Mouse (Mus musculus): ENCODE measurements at regions not wholly inside any gene's neighbourhood (a gene's known extent, or its start where the extent isn't known, plus 50 kb on each side); places are given as distances from the start of the nearest gene placed in this dataset.

- H3K4me3 ChIP-seq (ENCODE audit: low read depth, low read length) = no peak overlapping the region
- H3K4me1 ChIP-seq (ENCODE audit: insufficient read depth) = no peaks in the 10 kb centered on the region; the same call in none of the 2 replicates
- WGBS (ENCODE audit: insufficient replicate concordance) = 73% methylated on average over 2 of the region's 2 CpGs
- no peak overlapping the region for H3K9ac ChIP-seq (replicated peaks)
- no peaks in the 10 kb centered on the region for H3K36me3 ChIP-seq (replicated peaks; ENCODE audit: insufficient read depth, low read length)
- H3K4me2 ChIP-seq (ENCODE audit: low read depth, low read length) = no peak overlapping the region
- no peaks in the 10 kb centered on the region for H3K27me3 ChIP-seq (ENCODE audit: insufficient read depth, low read length)
- TF ChIP-seq EP300 (IDR thresholded peaks at IDR 0.05; ENCODE audit: low read depth) = no peak
- TF ChIP-seq CTCF (IDR thresholded peaks at IDR 0.05; ENCODE audit: low read depth) = no peak
- no peak for DNase-seq
- H3K9me3 ChIP-seq (ENCODE audit: low read length) = no peaks in the 10 kb centered on the region
- H3K27ac ChIP-seq (ENCODE audit: low read depth) = no peak overlapping the region
- ATAC-seq = no peak
Observed at GRCm38 (mm10) chr13:31400401-31400800, 155.5 kb upstream of the Foxq1 start.

DNA sequence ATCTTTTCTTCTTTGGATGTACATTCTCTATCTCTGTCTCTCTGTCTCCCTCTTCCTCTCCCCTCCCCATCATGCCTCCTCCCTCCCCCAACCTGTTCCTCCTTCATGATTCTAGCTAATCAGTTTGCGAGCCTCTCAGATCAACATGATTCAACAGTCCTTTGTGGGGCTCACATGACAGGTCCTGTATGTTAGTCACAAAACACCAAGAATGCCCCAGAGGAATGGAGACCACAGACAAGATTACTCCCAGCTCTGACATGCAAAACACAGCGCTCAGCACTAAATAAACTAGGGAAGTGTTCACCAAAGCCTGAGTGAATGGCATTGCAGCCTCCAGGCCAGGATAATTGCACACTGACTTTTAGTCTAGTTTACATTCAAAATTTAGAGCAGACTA is 150.6 kb upstream of the Foxq1 start:
- Histone ChIP-seq H3K4me2 (ENCODE audit: low read depth, low read length) (no peak overlapping the region), H3K9me3 (ENCODE audit: low read length) (no peaks in the 10 kb centered on the region), H3K27ac (ENCODE audit: low read depth) (no peak overlapping the region), H3K36me3 (replicated peaks; ENCODE audit: insufficient read depth, low read length) (no peaks in the 10 kb centered on the region), H3K4me1 (ENCODE audit: insufficient read depth) (no peaks in the 10 kb centered on the region; the same call in none of the 2 replicates), H3K4me3 (ENCODE audit: low read depth, low read length) (no peak overlapping the region), H3K27me3 (ENCODE audit: insufficient read depth, low read length) (no peaks in the 10 kb centered on the region), H3K9ac (replicated peaks) (no peak overlapping the region)
- ATAC-seq (no peak), DNase-seq (no peak)
- TF ChIP-seq CTCF (IDR thresholded peaks at IDR 0.05; ENCODE audit: low read depth) = no peak
- TF ChIP-seq EP300 (IDR thresholded peaks at IDR 0.05; ENCODE audit: low read depth) = no peak
- 77% methylated on average over 2 of the region's 2 CpGs for WGBS (ENCODE audit: insufficient replicate concordance)

DNA sequence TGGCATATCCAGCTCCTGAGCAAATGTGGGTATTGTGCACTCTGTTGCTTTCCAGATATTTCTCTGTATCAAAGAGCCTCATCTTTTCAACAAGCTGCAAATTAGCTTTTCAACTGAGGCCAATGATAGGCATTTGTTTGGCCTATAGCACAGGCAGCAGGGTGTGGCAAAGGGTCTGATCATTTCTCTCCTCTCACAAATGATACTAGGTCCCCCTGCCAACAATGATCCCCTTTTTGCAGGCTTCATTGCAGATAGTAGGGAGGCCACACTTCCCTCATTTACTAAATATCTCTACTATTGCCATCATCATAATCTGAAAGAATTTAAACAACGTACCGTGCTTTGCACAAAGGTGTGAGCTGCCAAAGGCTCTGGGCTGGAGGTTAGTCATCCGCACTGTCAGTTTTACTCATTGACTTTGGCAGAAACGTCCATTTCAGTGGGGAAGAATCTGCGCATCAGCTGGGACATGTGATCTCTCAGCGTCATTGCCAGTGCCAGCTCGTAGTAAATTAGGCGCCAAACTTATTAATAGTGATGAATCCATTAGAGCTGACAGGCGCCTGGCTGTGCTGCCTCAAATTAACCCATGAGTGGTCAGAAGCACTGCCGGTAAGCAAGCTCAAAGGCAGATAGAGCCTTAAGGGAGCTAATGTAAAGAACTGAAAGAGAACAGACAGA is 147.4 kb upstream of the Foxq1 start:
- H3K4me1 ChIP-seq (ENCODE audit: insufficient read depth) = no peaks in the 10 kb centered on the region
- ATAC-seq = no peak
- no peaks in the 10 kb centered on the region for H3K36me3 ChIP-seq (replicated peaks; ENCODE audit: insufficient read depth, low read length)
- H3K27me3 ChIP-seq (ENCODE audit: insufficient read depth, low read length) = no peaks in the 10 kb centered on the region
- no peak overlapping the region for H3K4me3 ChIP-seq (ENCODE audit: low read depth, low read length)
- no peak overlapping the region for H3K9ac ChIP-seq (replicated peaks)
- H3K9me3 ChIP-seq (ENCODE audit: low read length) = no peaks in the 10 kb centered on the region
- no peak for DNase-seq
- whole genome bisulfite sequencing (ENCODE audit: insufficient replicate concordance) = 75% methylated on average over 10 of the region's 10 CpGs
- no peak overlapping the region for H3K27ac ChIP-seq (ENCODE audit: low read depth)
- no peak for TF ChIP-seq EP300 (IDR thresholded peaks at IDR 0.05; ENCODE audit: low read depth)
- TF ChIP-seq CTCF (IDR thresholded peaks at IDR 0.05; ENCODE audit: low read depth) = no peak
- no peak overlapping the region for H3K4me2 ChIP-seq (ENCODE audit: low read depth, low read length)

- Histone ChIP-seq H3K4me1 (ENCODE audit: insufficient read depth) (no peaks in the 10 kb centered on the region), H3K9me3 (ENCODE audit: low read length) (no peaks in the 10 kb centered on the region), H3K36me3 (replicated peaks; ENCODE audit: insufficient read depth, low read length) (no peaks in the 10 kb centered on the region), H3K4me2 (ENCODE audit: low read depth, low read length) (no peak overlapping the region), H3K27me3 (ENCODE audit: insufficient read depth, low read length) (no peaks in the 10 kb centered on the region), H3K27ac (ENCODE audit: low read depth) (no peak overlapping the region), H3K9ac (replicated peaks) (no peak overlapping the region), H3K4me3 (ENCODE audit: low read depth, low read length) (no peak overlapping the region)
- 79% methylated on average over 2 of the region's 2 CpGs for WGBS (ENCODE audit: insufficient replicate concordance)
- no peak for DNase-seq
- TF ChIP-seq EP300 (IDR thresholded peaks at IDR 0.05; ENCODE audit: low read depth) (no peak), CTCF (IDR thresholded peaks at IDR 0.05; ENCODE audit: low read depth) (no peak)
- no peak for ATAC-seq
Observed at GRCm38 (mm10) chr13:31409123-31409513, 146.8 kb upstream of the Foxq1 start.

DNA sequence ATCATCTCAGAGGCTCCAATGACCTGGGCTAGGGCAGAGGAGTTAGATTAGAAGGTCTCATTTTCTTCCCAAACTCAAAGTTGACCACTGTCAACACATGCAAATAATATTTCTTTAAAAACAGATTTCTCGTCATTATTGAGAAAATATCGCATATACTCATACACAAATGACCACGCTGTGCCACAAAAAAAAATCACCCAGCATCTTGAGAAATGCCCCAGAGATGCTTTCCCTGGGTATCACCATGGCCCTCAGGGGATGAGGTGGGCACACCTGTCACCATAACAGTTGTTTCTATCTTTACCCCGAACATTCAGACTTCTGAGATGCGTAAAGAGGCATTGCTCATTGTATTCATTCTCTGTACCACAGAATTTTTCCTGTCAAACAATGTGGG is 134.4 kb upstream of the Foxq1 start:
- H3K4me2 ChIP-seq (ENCODE audit: low read depth, low read length) = no peak overlapping the region

DNA sequence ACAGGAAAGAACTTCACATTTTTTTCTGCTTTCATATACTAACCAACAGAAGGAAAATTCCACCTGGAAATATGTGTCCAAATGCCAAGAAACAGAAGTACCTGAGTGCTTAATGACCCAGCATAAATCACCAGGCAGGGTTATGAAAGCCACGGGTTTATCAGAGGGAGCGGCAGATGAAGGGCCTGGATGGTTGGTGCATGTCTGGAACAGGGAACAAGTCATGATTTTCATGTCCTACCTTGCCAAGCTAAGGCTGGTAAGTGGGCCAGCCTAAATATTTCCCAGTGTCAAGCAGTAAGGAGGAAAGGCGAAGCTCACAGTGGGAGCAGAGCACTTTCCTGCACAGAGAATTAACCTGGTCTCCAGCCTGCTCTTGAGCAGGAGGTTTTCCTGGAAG is 132.3 kb upstream of the Foxq1 start:
- no peaks in the 10 kb centered on the region for H3K36me3 ChIP-seq (replicated peaks; ENCODE audit: insufficient read depth, low read length)
- H3K4me2 ChIP-seq (ENCODE audit: low read depth, low read length) = no peak overlapping the region
- no peaks in the 10 kb centered on the region for H3K9me3 ChIP-seq (ENCODE audit: low read length)
- H3K9ac ChIP-seq (replicated peaks) = no peak overlapping the region
- H3K4me1 ChIP-seq (ENCODE audit: insufficient read depth) = no peaks in the 10 kb centered on the region
- DNase-seq (no peak), ATAC-seq (no peak)
- no peak overlapping the region for H3K27ac ChIP-seq (ENCODE audit: low read depth)
- H3K27me3 ChIP-seq (ENCODE audit: insufficient read depth, low read length) = no peaks in the 10 kb centered on the region
- TF ChIP-seq EP300 (IDR thresholded peaks at IDR 0.05; ENCODE audit: low read depth) (no peak), CTCF (IDR thresholded peaks at IDR 0.05; ENCODE audit: low read depth) (no peak)
- 77% methylated on average over 3 of the region's 3 CpGs for WGBS (ENCODE audit: insufficient replicate concordance)
- no peak overlapping the region for H3K4me3 ChIP-seq (ENCODE audit: low read depth, low read length)

More for the DNA sequence above, 134.4 kb upstream of the Foxq1 start:
- Histone ChIP-seq H3K36me3 (replicated peaks; ENCODE audit: insufficient read depth, low read length) (no peaks in the 10 kb centered on the region), H3K27ac (ENCODE audit: low read depth) (no peak overlapping the region), H3K4me3 (ENCODE audit: low read depth, low read length) (no peak overlapping the region), H3K4me1 (ENCODE audit: insufficient read depth) (no peaks in the 10 kb centered on the region), H3K27me3 (ENCODE audit: insufficient read depth, low read length) (no peaks in the 10 kb centered on the region), H3K9me3 (ENCODE audit: low read length) (no peaks in the 10 kb centered on the region), H3K9ac (replicated peaks) (no peak overlapping the region)
- no peak for TF ChIP-seq CTCF (IDR thresholded peaks at IDR 0.05; ENCODE audit: low read depth)
- no peak for TF ChIP-seq EP300 (IDR thresholded peaks at IDR 0.05; ENCODE audit: low read depth)
- no peak for ATAC-seq
- DNase-seq = no peak
- WGBS (ENCODE audit: insufficient replicate concordance) = 79% methylated on average over 5 of the region's 5 CpGs

Measured in liver, postnatal 0 days (tissue).